Mouse (Mus musculus) embryonic facial prominence, embryonic 14.5 days (tissue): ENCODE measurements around the gene Brwd3. TPM values are rescaled to one million over a fixed set of nuclear protein-coding genes. Genes with fewer than 3 reads are reported as not detected.

Experiments used
- ATAC-seq: fragments of 200-750 bp; cut with Nextera tagmentation; 2 replicates; pipeline ENCODE4 v1.8.0; 2017; ENCODE audit warnings: low read depth, moderate number of reproducible peaks, moderate TSS enrichment
- DNase-seq: peaks from one replicate; pipeline ENCODE4 v3.0.0-alpha.2; 2015; ENCODE audit warnings: low spot score
- H3K27ac ChIP-seq: fragments of 300-500 bp; sonication (generic); replicated peaks from 2 replicates; pipeline ENCODE4 v1.5.1; 2014; ENCODE audit warnings: low read depth, mild to moderate bottlenecking, low read length, moderate library complexity
- H3K27me3 ChIP-seq: fragments of 300-500 bp; sonication (generic); replicated peaks from 2 replicates; pipeline ENCODE4 v1.6.1; 2014; ENCODE audit warnings: low read length; ENCODE audit not compliant: control insufficient read depth, insufficient read depth
- H3K36me3 ChIP-seq: fragments of 300-500 bp; sonication (generic); 2 replicates; pipeline ENCODE4 v1.6.1; 2014; ENCODE audit warnings: low read length, mixed read lengths; ENCODE audit not compliant: control insufficient read depth, insufficient read depth
- H3K4me1 ChIP-seq: fragments of 300-500 bp; sonication (generic); 2 replicates; pipeline ENCODE4 v1.6.1; 2014; ENCODE audit warnings: antibody characterized with exemption, low read length; ENCODE audit not compliant: control insufficient read depth, insufficient read depth
- H3K4me2 ChIP-seq: fragments of 300-500 bp; sonication (generic); 2 replicates; pipeline ENCODE4 v1.6.1; 2014; ENCODE audit warnings: low read depth, mild to moderate bottlenecking, low read length, moderate library complexity, mixed read lengths
- H3K4me3 ChIP-seq: fragments of 300-500 bp; sonication (generic); 2 replicates; pipeline ENCODE4 v1.5.1; 2014; ENCODE audit warnings: low read depth, mild to moderate bottlenecking, low read length
- H3K9ac ChIP-seq: fragments of 300-500 bp; sonication (generic); 2 replicates; pipeline ENCODE4 v1.6.1; 2014; ENCODE audit warnings: low read depth, mild to moderate bottlenecking, low read length, moderate library complexity, mixed read lengths
- H3K9me3 ChIP-seq: fragments of 300-500 bp; sonication (generic); 2 replicates; pipeline ENCODE4 v1.6.1; 2016; ENCODE audit warnings: low read length; ENCODE audit not compliant: control insufficient read depth
- WGBS: fragments of 180-500 bp; shearing (Covaris S2); extraction: QIAGEN DNeasy Blood & Tissue Kit; methylation state at CpG from one replicate; pipeline ENCODE4 v1.1.7; 2014; 5-methylcytosine and 5-hydroxymethylcytosine counted together
- polyA plus RNA-seq: library from polyadenylated mRNA; unstranded; fragments of >200 nt; fragmentation: Nextera tagmentation; extraction: Ambion mirVana; gene quantifications from 2 replicates; pipeline ENCODE4 v1.2.1, GENCODE M21; 2014

Gene Brwd3
- polyA plus RNA-seq, 1 experiment from 2014 or later, result 3.3 TPM

DNA sequence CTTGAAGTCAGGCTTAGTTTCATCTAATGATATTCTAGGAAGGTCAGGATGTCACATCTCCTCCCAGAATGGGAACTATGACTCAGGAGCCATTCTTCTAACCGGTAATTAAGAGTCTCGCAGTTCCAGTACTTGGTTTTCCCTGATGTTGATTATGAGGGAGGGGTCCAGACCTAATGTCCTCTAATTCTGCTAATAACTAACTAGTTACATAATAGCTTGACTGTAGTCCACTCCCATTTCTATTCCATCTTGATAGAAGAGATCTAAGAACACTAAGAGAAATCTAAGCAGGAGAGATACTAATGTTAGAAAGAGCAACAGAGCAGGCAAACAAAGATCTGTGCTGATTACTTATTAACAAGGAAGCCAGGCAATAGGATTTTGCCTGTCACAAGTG is 129.9 kb downstream of the Brwd3 start:
- H3K9ac ChIP-seq, result no peak overlapping the region
- no peak overlapping the region for H3K4me3 ChIP-seq
- no peaks in the 10 kb centered on the region for H3K27me3 ChIP-seq
- no peaks in the 10 kb centered on the region for H3K4me1 ChIP-seq
- H3K4me2 ChIP-seq, result no peak overlapping the region
- no peaks in the 10 kb centered on the region for H3K36me3 ChIP-seq
- H3K27ac ChIP-seq, result no peak overlapping the region
- ATAC-seq, result no peak
- DNase-seq, result no peak
- 92% methylated on average over 2 of the region's 2 CpGs for WGBS
- H3K9me3 ChIP-seq, result no peaks in the 10 kb centered on the region

Other genes starting within 250 kb of the Brwd3 start
- gene Gm379, start 169.5 kb downstream of the Brwd3 start, polyA plus RNA-seq, result not detected in 2 replicates
- 20.6 and 22.1 TPM in 2 replicates for gene Hmgn5, start 179.0 kb upstream of the Brwd3 start, polyA plus RNA-seq